Mouse (Mus musculus) midbrain, embryonic 14.5 days (tissue): ENCODE results near the gene Mtfp1. TPM values are rescaled to one million over a fixed set of nuclear protein-coding genes. Genes with fewer than 3 reads are reported as not detected.

Experiments
- ATAC-seq: fragments of 200-750 bp; cut with Nextera tagmentation; 2 replicates; pipeline ENCODE4 v1.8.0; 2017; ENCODE audit warnings: moderate number of reproducible peaks, moderate library complexity; ENCODE audit not compliant: low FRiP score, low TSS enrichment
- DNase-seq: peaks from one replicate; pipeline ENCODE4 v3.0.0-alpha.2; 2015
- H3K27ac ChIP-seq: fragments of 300-500 bp; sonication (generic); replicated peaks from 2 replicates; pipeline ENCODE4 v1.5.1; 2014; ENCODE audit warnings: mild to moderate bottlenecking, low read depth, low read length, moderate library complexity
- H3K27me3 ChIP-seq: fragments of 300-500 bp; sonication (generic); 2 replicates; pipeline ENCODE4 v1.6.1; 2014; ENCODE audit warnings: low read length, control low read depth, mixed read lengths; ENCODE audit not compliant: control insufficient read depth, insufficient read depth
- H3K36me3 ChIP-seq: fragments of 300-500 bp; sonication (generic); 2 replicates; pipeline ENCODE4 v1.6.1; 2014; ENCODE audit warnings: low read length, control low read depth; ENCODE audit not compliant: control insufficient read depth, insufficient read depth
- H3K4me1 ChIP-seq: fragments of 300-500 bp; sonication (generic); 2 replicates; pipeline ENCODE4 v1.6.1; 2014; ENCODE audit warnings: mild to moderate bottlenecking, antibody characterized with exemption, low read length, control low read depth; ENCODE audit not compliant: control insufficient read depth, insufficient read depth
- H3K4me2 ChIP-seq: fragments of 300-500 bp; sonication (generic); 2 replicates; pipeline ENCODE4 v1.6.1; 2014; ENCODE audit warnings: mild to moderate bottlenecking, low read length, moderate library complexity
- H3K4me3 ChIP-seq: fragments of 300-500 bp; sonication (generic); replicated peaks from 2 replicates; pipeline ENCODE4 v1.5.1; 2014; ENCODE audit warnings: low read depth, low read length
- H3K9ac ChIP-seq: fragments of 300-500 bp; sonication (generic); replicated peaks from 2 replicates; pipeline ENCODE4 v1.6.1; 2014; ENCODE audit warnings: mild to moderate bottlenecking, low read length, moderate library complexity
- H3K9me3 ChIP-seq: fragments of 300-500 bp; sonication (generic); 2 replicates; pipeline ENCODE4 v1.6.1; 2016; ENCODE audit warnings: low read length, control low read depth, mixed read lengths; ENCODE audit not compliant: control insufficient read depth
- WGBS: fragments of 180-500 bp; shearing (Covaris S2); extraction: QIAGEN DNeasy Blood & Tissue Kit; methylation state at CpG from one replicate; pipeline ENCODE4 v1.1.7; 2014; 5-methylcytosine and 5-hydroxymethylcytosine counted together
- polyA plus RNA-seq: library from polyadenylated mRNA; unstranded; fragments of >200 nt; fragmentation: Nextera tagmentation; extraction: Ambion mirVana; gene quantifications from 2 replicates; pipeline ENCODE4 v1.2.1, GENCODE M21; 2014

The Mtfp1 gene
- polyA plus RNA-seq, 1 experiment from 2014 or later = 7.6 TPM

DNA sequence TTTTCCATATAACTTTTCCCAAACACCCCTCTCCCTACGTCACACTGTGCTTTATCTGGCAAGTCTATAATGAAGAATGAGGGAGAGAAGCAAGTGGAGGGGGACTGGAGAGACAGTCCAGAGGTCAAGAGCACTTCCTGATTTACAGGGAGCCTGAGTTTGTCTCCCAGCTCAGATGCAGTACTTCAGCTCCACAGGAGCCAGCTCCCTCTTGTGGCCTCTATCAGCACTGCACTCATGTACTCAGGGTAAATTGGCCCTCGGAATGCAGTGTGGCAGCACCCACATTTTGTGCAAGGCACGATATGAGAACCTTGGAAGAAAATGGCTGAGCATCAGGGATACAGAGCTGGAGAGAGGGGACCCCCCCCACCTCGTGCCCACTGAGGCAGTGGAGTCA lies 15.0 kb downstream of the Mtfp1 start:
- peak; percentile 79 for DNase-seq
- Histone ChIP-seq H3K4me2 (no peak overlapping the region), H3K9me3 (no peaks in the 10 kb centered on the region), H3K36me3 (no peaks in the 10 kb centered on the region), H3K27ac (no peak overlapping the region), H3K4me3 (no peak overlapping the region), H3K9ac (no peak overlapping the region), H3K27me3 (no peaks in the 10 kb centered on the region), H3K4me1 (no peaks in the 10 kb centered on the region)
- 15% methylated on average over 4 of the region's 4 CpGs for WGBS
- no peak for ATAC-seq

DNA sequence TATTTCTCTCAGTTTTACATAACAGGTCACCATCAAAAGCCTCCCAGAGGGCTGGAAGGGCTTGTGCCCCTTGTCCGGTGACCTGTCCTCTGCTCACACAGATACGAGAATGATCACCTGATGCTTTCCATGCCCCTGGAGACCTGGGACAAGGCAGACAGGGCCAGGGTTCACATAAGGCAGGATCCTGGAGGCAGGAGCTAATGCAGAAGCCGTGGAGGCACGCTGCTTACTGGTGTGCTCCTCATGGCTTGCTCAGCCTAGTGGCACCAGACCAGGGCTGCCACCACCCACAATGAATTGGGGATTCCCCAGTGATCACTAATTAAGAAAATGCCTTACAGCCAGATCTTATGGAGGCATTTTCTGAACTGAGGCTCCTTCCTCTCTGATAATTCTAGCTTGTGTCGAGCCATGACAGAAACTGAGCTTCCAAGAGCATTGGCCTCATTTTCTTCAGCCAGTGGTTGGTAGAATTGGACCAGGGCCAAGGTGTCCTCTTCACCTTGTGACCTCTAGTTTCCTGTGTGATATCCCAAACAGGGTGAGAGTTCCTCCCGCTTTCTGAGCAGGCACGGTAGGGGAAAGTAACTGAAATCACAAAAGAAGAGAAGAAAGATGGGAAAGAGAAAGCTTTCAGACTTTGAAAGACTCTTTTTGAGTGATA lies 16.8 kb downstream of the Mtfp1 start:
- 84% methylated on average over 7 of the region's 7 CpGs for WGBS
- Histone ChIP-seq H3K9ac (no peak overlapping the region), H3K27ac (no peak overlapping the region), H3K4me1 (no peaks in the 10 kb centered on the region), H3K27me3 (no peaks in the 10 kb centered on the region), H3K36me3 (no peaks in the 10 kb centered on the region), H3K4me3 (no peak overlapping the region), H3K4me2 (no peak overlapping the region), H3K9me3 (no peaks in the 10 kb centered on the region)
- ATAC-seq (no peak), DNase-seq (no peak)

DNA sequence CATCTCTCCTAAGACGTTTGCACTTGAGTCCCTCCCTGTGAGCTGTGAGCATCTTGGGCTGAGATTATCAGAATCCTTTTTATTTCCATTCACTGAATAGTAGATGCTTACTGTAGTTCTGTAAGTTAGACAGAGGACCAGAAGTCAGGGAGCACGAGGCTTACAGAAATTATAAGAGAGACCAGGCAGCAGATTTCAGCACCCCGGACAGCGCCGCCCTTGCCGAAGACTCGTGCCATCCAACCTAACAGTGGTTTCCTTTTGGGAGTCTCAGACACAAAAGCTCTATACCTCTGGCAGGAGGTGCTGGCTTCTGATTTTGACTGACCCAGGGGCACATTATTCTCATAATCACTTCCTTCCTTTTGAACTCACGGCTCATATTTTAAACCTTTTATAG lies 18.6 kb downstream of the Mtfp1 start:
- Histone ChIP-seq H3K36me3 (no peaks in the 10 kb centered on the region), H3K4me3 (no peak overlapping the region), H3K4me1 (no peaks in the 10 kb centered on the region), H3K9ac (no peak overlapping the region), H3K9me3 (no peaks in the 10 kb centered on the region), H3K4me2 (no peak overlapping the region), H3K27me3 (no peaks in the 10 kb centered on the region), H3K27ac (no peak overlapping the region)
- DNase-seq = peak; percentile 41
- WGBS = 17% methylated on average over 8 of the region's 8 CpGs
- no peak for ATAC-seq

DNA sequence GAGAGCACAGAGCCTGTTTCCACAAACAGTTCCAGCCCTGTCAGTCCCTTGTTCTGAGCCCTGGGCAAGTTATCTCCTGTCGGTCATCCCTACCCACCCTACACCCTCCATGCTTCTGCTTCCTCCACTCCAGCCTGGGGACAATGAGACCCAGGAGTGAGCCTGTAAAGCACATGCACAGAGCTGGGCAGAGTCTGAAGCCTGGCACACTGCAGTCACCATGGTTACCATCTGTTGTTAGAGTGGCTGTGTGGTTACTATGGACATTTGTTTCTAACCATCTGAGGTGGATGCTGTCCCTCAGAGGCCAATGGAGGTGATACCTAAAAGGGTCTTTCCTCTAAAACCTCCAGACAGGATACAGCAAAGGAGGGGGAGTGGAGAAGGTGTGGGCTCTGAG lies 25.6 kb downstream of the Mtfp1 start:
- no peak overlapping the region for H3K9ac ChIP-seq

DNA sequence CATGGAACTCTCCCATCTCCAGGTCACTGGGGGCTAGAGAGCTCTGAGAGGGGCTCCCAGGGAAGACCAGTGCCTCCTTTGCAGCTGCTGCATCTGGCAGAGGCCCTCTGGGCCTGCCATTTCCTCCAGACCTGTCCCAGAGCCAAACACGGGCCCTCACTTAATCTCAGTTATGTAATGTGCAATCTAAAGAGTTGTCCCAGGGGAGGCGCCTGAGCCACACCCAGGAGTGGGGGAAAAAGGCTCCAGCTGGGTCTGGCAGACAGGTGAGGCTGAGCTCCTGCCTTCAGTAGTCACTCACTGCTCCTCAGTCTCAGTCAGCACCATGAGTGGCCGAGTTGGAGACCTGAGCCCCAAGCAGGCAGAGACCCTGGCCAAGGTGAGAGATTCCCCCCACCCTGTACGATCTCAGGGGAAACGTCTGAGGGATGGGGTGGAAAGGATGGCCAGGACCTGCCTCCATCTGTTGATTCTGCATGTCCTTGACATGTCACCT lies 30.6 kb downstream of the Mtfp1 start, which contains the start of gene Sec14l3:
Sec14l3 (plus strand) TSS at position 215 of the 496 bp plus-strand sequence.
- H3K9me3 ChIP-seq = no peaks in the 10 kb centered on the region
- no peaks in the 10 kb centered on the region for H3K27me3 ChIP-seq
- ATAC-seq (no peak), DNase-seq (no peak)
- H3K36me3 ChIP-seq = no peaks in the 10 kb centered on the region
- no peak within 1 kb of the TSS for H3K9ac ChIP-seq
- no peak within 1 kb of the TSS for H3K4me2 ChIP-seq
- no peak within 1 kb of the TSS for H3K27ac ChIP-seq
- no peak within 1 kb of the TSS for H3K4me3 ChIP-seq
- 73% methylated on average over 5 of the region's 5 CpGs for WGBS
- no peaks in the 10 kb centered on the region for H3K4me1 ChIP-seq

More for the DNA sequence above, 25.6 kb downstream of the Mtfp1 start:
- 77% methylated on average over 1 of the region's 1 CpGs for WGBS
- Histone ChIP-seq H3K27ac (no peak overlapping the region), H3K36me3 (no peaks in the 10 kb centered on the region), H3K4me2 (no peak overlapping the region), H3K27me3 (no peaks in the 10 kb centered on the region), H3K4me1 (no peaks in the 10 kb centered on the region), H3K4me3 (no peak overlapping the region), H3K9me3 (no peaks in the 10 kb centered on the region)
- peak; percentile 28 for DNase-seq
- ATAC-seq = no peak

DNA sequence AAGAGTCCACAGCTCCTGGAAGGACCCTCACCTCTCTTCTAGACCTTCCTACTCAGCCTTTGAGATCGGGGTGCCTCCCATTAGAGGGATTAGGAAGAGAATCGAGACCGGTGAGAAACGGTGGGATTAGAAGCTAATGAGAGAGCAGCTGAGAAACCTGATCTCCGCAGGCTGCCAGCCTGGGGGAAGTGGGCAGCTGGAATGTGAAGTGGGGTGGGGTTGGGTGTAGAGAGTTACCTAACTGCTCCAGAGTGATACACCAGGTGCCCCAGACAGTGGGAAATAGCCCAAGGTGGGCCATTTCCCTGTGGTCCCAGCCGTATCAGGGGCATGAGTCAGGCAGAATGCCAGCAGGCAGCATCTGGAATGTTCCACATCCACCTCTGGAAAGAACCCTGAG lies 32.3 kb downstream of the Mtfp1 start:
- DNase-seq = no peak
- 43% methylated on average over 6 of the region's 6 CpGs for WGBS
- no peaks in the 10 kb centered on the region for H3K9me3 ChIP-seq

DNA sequence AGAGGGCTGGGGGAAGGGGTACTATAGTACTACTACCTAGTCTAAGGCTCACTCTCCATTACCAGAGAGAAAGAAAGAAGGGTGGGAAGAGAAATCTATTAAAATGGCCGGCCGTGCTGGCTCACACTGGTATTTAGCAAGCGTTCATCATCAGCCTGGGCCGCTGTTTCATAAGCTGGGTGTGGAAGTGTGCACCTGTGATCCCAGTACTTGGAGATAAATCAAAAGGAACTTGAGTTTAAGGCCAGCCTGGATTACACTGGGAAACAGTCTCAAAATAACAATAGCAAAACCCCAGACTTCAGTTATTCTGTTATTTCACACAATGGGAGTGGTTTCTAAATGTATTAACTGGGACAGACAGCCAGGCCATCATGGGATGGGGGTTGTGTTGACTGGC lies 32.7 kb downstream of the Mtfp1 start:
- Histone ChIP-seq H3K27ac (no peak overlapping the region), H3K36me3 (no peaks in the 10 kb centered on the region), H3K27me3 (no peaks in the 10 kb centered on the region), H3K9me3 (no peaks in the 10 kb centered on the region), H3K4me1 (no peaks in the 10 kb centered on the region), H3K9ac (no peak overlapping the region), H3K4me2 (no peak overlapping the region), H3K4me3 (no peak overlapping the region)
- DNase-seq (no peak), ATAC-seq (no peak)
- WGBS = 94% methylated on average over 4 of the region's 4 CpGs

More for the DNA sequence above, 32.3 kb downstream of the Mtfp1 start:
- H3K4me3 ChIP-seq = no peak overlapping the region
- no peaks in the 10 kb centered on the region for H3K27me3 ChIP-seq
- H3K36me3 ChIP-seq = no peaks in the 10 kb centered on the region
- H3K9ac ChIP-seq = no peak overlapping the region
- H3K27ac ChIP-seq = no peak overlapping the region
- no peak for ATAC-seq
- no peak overlapping the region for H3K4me2 ChIP-seq
- H3K4me1 ChIP-seq = no peaks in the 10 kb centered on the region

DNA sequence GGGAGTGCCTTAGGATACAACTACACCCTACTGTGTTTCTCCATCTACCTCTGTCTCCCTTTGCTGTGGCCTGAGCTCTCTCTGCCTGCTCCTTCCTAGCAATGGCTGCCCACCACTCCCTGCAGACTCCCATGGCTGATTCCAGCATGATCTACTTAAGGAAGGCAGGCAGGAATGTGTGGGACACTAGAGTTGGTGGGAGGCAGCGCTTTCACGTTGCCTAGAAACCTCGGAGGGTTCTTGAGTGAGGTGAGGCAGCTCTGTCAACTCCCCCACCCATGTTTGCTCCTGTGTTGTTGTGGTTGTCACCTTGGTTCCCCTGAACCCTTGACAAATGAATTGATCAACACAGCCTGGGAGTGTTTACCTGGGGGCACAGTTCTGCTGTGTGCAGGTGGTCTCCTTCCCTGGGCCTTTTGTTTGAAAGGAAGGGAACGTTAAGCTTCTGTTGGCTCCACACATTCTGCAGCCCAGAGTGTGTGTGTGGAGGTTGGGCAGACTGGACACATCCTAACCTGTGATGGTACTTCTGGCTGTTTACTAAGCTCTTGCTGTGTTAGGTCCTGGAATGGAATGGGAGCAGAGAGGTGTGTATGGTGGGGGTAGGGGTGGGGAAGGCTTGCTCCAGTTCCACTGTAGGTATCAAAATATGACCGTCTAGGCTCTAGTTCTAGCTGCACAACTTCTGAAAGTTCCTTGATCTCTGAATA lies 34.2 kb downstream of the Mtfp1 start:
- 75% methylated on average over 5 of the region's 5 CpGs for WGBS
- H3K4me3 ChIP-seq = no peak overlapping the region

DNA sequence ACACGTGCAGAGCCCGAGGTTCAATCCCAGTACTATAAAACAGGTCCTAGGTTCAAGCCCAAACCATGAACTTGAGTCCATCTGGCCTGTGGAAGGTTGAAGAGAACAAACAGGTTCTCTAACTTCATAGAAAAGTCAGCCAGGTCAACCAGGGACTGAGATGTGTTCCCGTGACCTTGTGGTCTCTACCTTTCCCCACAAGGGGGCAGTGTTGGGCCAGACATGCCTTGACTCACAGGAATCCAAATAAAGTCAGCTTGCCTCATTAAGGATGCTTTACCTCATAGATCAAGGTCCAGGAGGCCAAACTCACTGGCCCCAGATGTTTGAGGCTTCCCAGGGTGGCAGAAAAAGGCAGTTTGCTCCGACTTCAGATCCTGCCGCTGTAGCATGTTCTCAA lies 41.7 kb downstream of the Mtfp1 start:
- no peak overlapping the region for H3K9ac ChIP-seq
- no peak overlapping the region for H3K27ac ChIP-seq
- DNase-seq (peak; percentile 86), ATAC-seq (no peak)
- H3K4me3 ChIP-seq = no peak overlapping the region
- H3K27me3 ChIP-seq = no peaks in the 10 kb centered on the region
- no peak overlapping the region for H3K4me2 ChIP-seq
- no peaks in the 10 kb centered on the region for H3K36me3 ChIP-seq
- H3K4me1 ChIP-seq = no peaks in the 10 kb centered on the region
- H3K9me3 ChIP-seq = no peaks in the 10 kb centered on the region
- WGBS = 21% methylated on average over 5 of the region's 5 CpGs

More for the DNA sequence above, 34.2 kb downstream of the Mtfp1 start:
- H3K27ac ChIP-seq = no peak overlapping the region
- DNase-seq = no peak
- H3K9ac ChIP-seq = no peak overlapping the region
- no peaks in the 10 kb centered on the region for H3K9me3 ChIP-seq
- no peaks in the 10 kb centered on the region for H3K27me3 ChIP-seq
- no peak overlapping the region for H3K4me2 ChIP-seq
- H3K36me3 ChIP-seq = no peaks in the 10 kb centered on the region
- no peak for ATAC-seq
- no peaks in the 10 kb centered on the region for H3K4me1 ChIP-seq
